Mouse (Mus musculus) heart, adult 2 months (tissue): ENCODE data around the gene Zfp607b.

Experiments used
- CTCF ChIP-seq: fragments of 200-600 bp; IDR thresholded peaks from 2 replicates; pipeline ENCODE4 v1.8.1; 2022; ENCODE audit warnings: antibody characterized with exemption, mild to moderate bottlenecking, moderate library complexity
- POLR2A ChIP-seq: fragments of 200-500 bp; IDR thresholded peaks from 2 replicates; pipeline ENCODE4 v1.6.1; 2011; ENCODE audit warnings: mild to moderate bottlenecking, low read depth, low read length, control low read depth; ENCODE audit not compliant: insufficient read depth

DNA sequence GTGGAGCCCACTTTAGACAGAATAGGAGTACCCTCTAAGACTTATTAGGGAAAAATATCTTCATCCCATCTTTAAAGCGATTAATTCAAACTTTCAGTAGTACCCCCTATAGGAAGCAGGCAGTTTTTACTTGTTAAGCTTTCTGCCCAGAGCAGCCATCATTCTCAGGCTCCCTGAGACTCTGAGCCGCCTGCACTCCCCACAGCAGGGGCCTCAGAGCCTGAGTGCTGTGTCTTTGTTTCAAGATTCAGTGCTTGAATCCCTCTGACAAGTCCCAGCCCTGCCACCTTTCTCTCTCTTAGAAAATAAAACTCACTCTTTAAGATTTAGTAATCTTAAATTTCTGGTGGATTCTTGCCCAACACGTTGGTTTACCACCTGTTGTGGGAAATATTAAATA, 7.6 kb downstream of the Zfp607b start:
- TF ChIP-seq CTCF (no peak), POLR2A (no peak)
